Comparison of ENCODE assay signal across 22 mouse cellular contexts in genomic region chr2:102838179-102838578, GRCm38 (mm10).
DNase-seq lines count a peak whose midpoint lies in the region; ATAC-seq and TF ChIP-seq lines count a peak whose summit lies in the region.
"Had no signal": no experiment of that assay in that cellular context is flagged by ENCODE, and none has a peak within 500 bp of the region (broad histone marks: within the 10 kb centered on the region; RNA-seq: fewer than 3 reads in every experiment).

No protein-coding gene starts in this region.

- no peak overlapping the region for H3K4me2 ChIP-seq in forebrain, embryonic 16.5 days (ENCODE audit: low read length)
- H3K4me2 ChIP-seq in forebrain, embryonic 11.5 days (ENCODE audit: low read depth, low read length, severe bottlenecking) = no peak overlapping the region
- no peak overlapping the region for H3K4me2 ChIP-seq in midbrain, embryonic 15.5 days
- no peak overlapping the region for H3K4me2 ChIP-seq in midbrain, embryonic 16.5 days (ENCODE audit: low read length)
- H3K4me2 ChIP-seq in neural tube, embryonic 15.5 days = no peak overlapping the region
- H3K4me2 ChIP-seq: embryonic facial prominence, embryonic 12.5 days; liver, embryonic 11.5 days; lung, embryonic 15.5 days had no signal

- ATAC-seq in forebrain, embryonic 16.5 days = peak; percentile 33; the same call in 1 of the 2 replicates
- ATAC-seq in forebrain, embryonic 11.5 days (replicated peaks; ENCODE audit: low FRiP score) = no peak
- ATAC-seq in midbrain, embryonic 15.5 days (replicated peaks) = 0 out of 2 replicates have a peak, but pooled peaks have one; percentile 37
- no peak for ATAC-seq in midbrain, embryonic 16.5 days
- ATAC-seq in neural tube, embryonic 15.5 days (ENCODE audit: low FRiP score) = peak; percentile 31; the same call in 1 of the 2 replicates

- H3K27me3 ChIP-seq in forebrain, embryonic 16.5 days (replicated peaks; ENCODE audit: control insufficient read depth, insufficient read depth, low read length) = no peaks in the 10 kb centered on the region
- no peaks in the 10 kb centered on the region for H3K27me3 ChIP-seq in forebrain, embryonic 11.5 days (ENCODE audit: control insufficient read depth, insufficient read depth, low read length)
- no peaks in the 10 kb centered on the region for H3K27me3 ChIP-seq in midbrain, embryonic 15.5 days (replicated peaks)
- no peaks in the 10 kb centered on the region for H3K27me3 ChIP-seq in midbrain, embryonic 16.5 days (ENCODE audit: control insufficient read depth, insufficient read depth, low read depth, low read length)
- H3K27me3 ChIP-seq in neural tube, embryonic 15.5 days (replicated peaks) = no peaks in the 10 kb centered on the region
- H3K27me3 ChIP-seq: CH12.LX; embryonic facial prominence, embryonic 12.5 days; lung, embryonic 15.5 days had no signal

- no peak overlapping the region for H3K9ac ChIP-seq in forebrain, embryonic 16.5 days (replicated peaks; ENCODE audit: low read depth, low read length)
- no peak overlapping the region for H3K9ac ChIP-seq in forebrain, embryonic 11.5 days (ENCODE audit: low read length)
- no peak overlapping the region for H3K9ac ChIP-seq in midbrain, embryonic 15.5 days
- H3K9ac ChIP-seq in midbrain, embryonic 16.5 days (ENCODE audit: low read depth, low read length) = no peak overlapping the region
- H3K9ac ChIP-seq in neural tube, embryonic 15.5 days (replicated peaks) = no peak overlapping the region
- H3K9ac ChIP-seq: embryonic facial prominence, embryonic 12.5 days; lung, embryonic 15.5 days had no signal

- no peak for DNase-seq in forebrain, embryonic 11.5 days (ENCODE audit: low spot score)
- DNase-seq in brain, embryonic 14.5 days (ENCODE audit: low read depth) = peak; percentile 49
- DNase-seq in ovary, postnatal 10 days (ENCODE audit: low spot score) = no peak
- DNase-seq: adrenal gland, postnatal 14 days; cerebellum, adult 2 months; gastrocnemius, adult 2 months; heart, adult 18-20 months; kidney, adult 2 months; kidney, postnatal 14 days; right cerebral cortex, postnatal 4 days; thymus, postnatal 36 days had no signal

- H3K4me1 ChIP-seq in forebrain, embryonic 16.5 days (replicated peaks; ENCODE audit: control insufficient read depth, insufficient read depth, low read length) = no peaks in the 10 kb centered on the region
- H3K4me1 ChIP-seq in forebrain, embryonic 11.5 days (replicated peaks; ENCODE audit: control insufficient read depth, insufficient read depth, low read length) = no peaks in the 10 kb centered on the region
- H3K4me1 ChIP-seq in midbrain, embryonic 15.5 days = no peaks in the 10 kb centered on the region
- no peaks in the 10 kb centered on the region for H3K4me1 ChIP-seq in midbrain, embryonic 16.5 days (ENCODE audit: control insufficient read depth, insufficient read depth, low read length)
- H3K4me1 ChIP-seq in neural tube, embryonic 15.5 days = no peaks in the 10 kb centered on the region
- H3K4me1 ChIP-seq: embryonic facial prominence, embryonic 12.5 days; limb, embryonic 10.5 days; lung, embryonic 15.5 days had no signal

- TF ChIP-seq POLR2A in brain, embryonic 14.5 days (IDR thresholded peaks at IDR 0.05; ENCODE audit: borderline replicate concordance, extremely low read depth, insufficient read depth, insufficient read length, poor library complexity, severe bottlenecking) = no peak

- no peaks in the 10 kb centered on the region for H3K36me3 ChIP-seq in forebrain, embryonic 16.5 days (ENCODE audit: control insufficient read depth, insufficient read depth)
- H3K36me3 ChIP-seq in forebrain, embryonic 11.5 days (ENCODE audit: control insufficient read depth, insufficient read depth, low read length) = no peaks in the 10 kb centered on the region
- no peaks in the 10 kb centered on the region for H3K36me3 ChIP-seq in midbrain, embryonic 15.5 days (replicated peaks)
- no peaks in the 10 kb centered on the region for H3K36me3 ChIP-seq in midbrain, embryonic 16.5 days (ENCODE audit: control insufficient read depth, insufficient read depth, low read length)
- no peaks in the 10 kb centered on the region for H3K36me3 ChIP-seq in neural tube, embryonic 15.5 days
- H3K36me3 ChIP-seq: embryonic facial prominence, embryonic 12.5 days; limb, embryonic 10.5 days had no signal

- H3K4me3 ChIP-seq in forebrain, embryonic 16.5 days (replicated peaks; ENCODE audit: low read length) = no peak overlapping the region
- no peak overlapping the region for H3K4me3 ChIP-seq in forebrain, embryonic 11.5 days (ENCODE audit: low read depth, low read length)
- no peak overlapping the region for H3K4me3 ChIP-seq in midbrain, embryonic 15.5 days
- H3K4me3 ChIP-seq in midbrain, embryonic 16.5 days (ENCODE audit: low read depth, low read length) = no peak overlapping the region
- H3K4me3 ChIP-seq in neural tube, embryonic 15.5 days (replicated peaks) = no peak overlapping the region
- H3K4me3 ChIP-seq: embryonic facial prominence, embryonic 12.5 days; gastrocnemius, adult 2 months; left cerebral cortex, adult 2 months; limb, embryonic 10.5 days; lung, embryonic 15.5 days had no signal

- WGBS in forebrain, embryonic 16.5 days = 73% methylated on average over 7 of the region's 7 CpGs
- 86% methylated on average over 7 of the region's 7 CpGs for WGBS in forebrain, embryonic 11.5 days
- 76% methylated on average over 7 of the region's 7 CpGs for WGBS in midbrain, embryonic 15.5 days
- whole genome bisulfite sequencing in midbrain, embryonic 16.5 days = 73% methylated on average over 7 of the region's 7 CpGs
- 51% methylated on average over 7 of the region's 7 CpGs for WGBS in neural tube, embryonic 15.5 days

- no peak for TF ChIP-seq CTCF in brain, embryonic 14.5 days (IDR thresholded peaks at IDR 0.05; ENCODE audit: borderline replicate concordance, extremely low read depth, insufficient read depth, insufficient read length)

- no peak overlapping the region for H3K27ac ChIP-seq in forebrain, embryonic 16.5 days (ENCODE audit: low read length)
- H3K27ac ChIP-seq in forebrain, embryonic 11.5 days (ENCODE audit: low read depth, low read length) = no peak overlapping the region
- no peak overlapping the region for H3K27ac ChIP-seq in midbrain, embryonic 15.5 days
- H3K27ac ChIP-seq in midbrain, embryonic 16.5 days (ENCODE audit: low read length) = no peak overlapping the region
- no peak overlapping the region for H3K27ac ChIP-seq in neural tube, embryonic 15.5 days (replicated peaks)
- H3K27ac ChIP-seq: embryonic facial prominence, embryonic 12.5 days; gastrocnemius, adult 2 months; left cerebral cortex, adult 2 months; limb, embryonic 10.5 days; lung, embryonic 15.5 days; macrophage had no signal

- H3K9me3 ChIP-seq in forebrain, embryonic 16.5 days (ENCODE audit: control insufficient read depth, low read length) = no peaks in the 10 kb centered on the region
- no peaks in the 10 kb centered on the region for H3K9me3 ChIP-seq in forebrain, embryonic 11.5 days (ENCODE audit: control insufficient read depth, low read length)
- no peaks in the 10 kb centered on the region for H3K9me3 ChIP-seq in midbrain, embryonic 15.5 days
- H3K9me3 ChIP-seq in midbrain, embryonic 16.5 days (replicated peaks; ENCODE audit: control insufficient read depth, low read length, poor library complexity, severe bottlenecking) = no peaks in the 10 kb centered on the region
- H3K9me3 ChIP-seq in neural tube, embryonic 15.5 days (replicated peaks) = no peaks in the 10 kb centered on the region
- H3K9me3 ChIP-seq: embryonic facial prominence, embryonic 12.5 days; limb, embryonic 10.5 days; lung, embryonic 15.5 days had no signal

Comparison
In these comparisons a context has a peak if more than half of its experiments do, and no peak if none do; other contexts are left out.
1. ATAC-seq: peak in forebrain, embryonic 16.5 days (single experiment), midbrain, embryonic 15.5 days (single experiment) and neural tube, embryonic 15.5 days (single experiment); none in forebrain, embryonic 11.5 days (single experiment) and midbrain, embryonic 16.5 days (single experiment).